Mouse (Mus musculus): ENCODE results near the gene Sfi1.
"Not testable (repeated sequence)": the region's sequence is repeated elsewhere in the genome, so short reads cannot be mapped to it uniquely, and the experiment has no call there.

DNA sequence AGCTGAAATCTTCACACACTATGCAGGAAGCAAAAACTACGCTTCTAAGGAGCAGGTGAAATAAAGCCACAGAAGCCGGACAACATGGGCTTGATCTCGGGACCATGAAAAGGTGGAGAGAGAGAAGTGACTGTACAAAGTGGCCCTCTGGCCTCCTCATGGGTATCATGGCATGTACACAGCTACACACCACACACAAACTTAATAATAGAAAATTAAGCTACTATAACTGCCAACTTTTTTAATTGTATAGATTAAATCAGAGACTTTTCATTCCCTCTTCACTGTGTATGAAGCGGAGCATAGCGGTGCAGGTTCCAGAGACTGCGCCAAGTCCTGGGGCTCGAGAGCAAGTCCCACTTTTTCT is 13.6 kb downstream of the Sfi1 start:
- TF ChIP-seq CTCF (IDR thresholded peaks at IDR 0.05; ENCODE audit: borderline replicate concordance, extremely low read depth, insufficient read depth, insufficient read length); POLR2A (IDR thresholded peaks at IDR 0.05; ENCODE audit: borderline replicate concordance, extremely low read depth, insufficient read depth, insufficient read length, poor library complexity, severe bottlenecking): not testable (repeated sequence)

Measured in brain, embryonic 14.5 days (tissue).